Mouse (Mus musculus) testis, adult 2 months (tissue): Measurements from ENCODE around the gene Nr2f6.

Experiments
- CTCF ChIP-seq: fragments of 200-500 bp; IDR thresholded peaks from 2 replicates; pipeline ENCODE4 v1.5.1; 2012; ENCODE audit warnings: low read depth, mild to moderate bottlenecking, inconsistent platforms, low read length, moderate library complexity; ENCODE audit not compliant: control insufficient read depth, insufficient read depth, insufficient replicate concordance
- POLR2A ChIP-seq: fragments of 200-500 bp; IDR thresholded peaks from 2 replicates; pipeline ENCODE4 v1.6.1; 2012; ENCODE audit warnings: low read depth, mild to moderate bottlenecking, inconsistent platforms, low read length, moderate library complexity; ENCODE audit not compliant: control insufficient read depth

DNA sequence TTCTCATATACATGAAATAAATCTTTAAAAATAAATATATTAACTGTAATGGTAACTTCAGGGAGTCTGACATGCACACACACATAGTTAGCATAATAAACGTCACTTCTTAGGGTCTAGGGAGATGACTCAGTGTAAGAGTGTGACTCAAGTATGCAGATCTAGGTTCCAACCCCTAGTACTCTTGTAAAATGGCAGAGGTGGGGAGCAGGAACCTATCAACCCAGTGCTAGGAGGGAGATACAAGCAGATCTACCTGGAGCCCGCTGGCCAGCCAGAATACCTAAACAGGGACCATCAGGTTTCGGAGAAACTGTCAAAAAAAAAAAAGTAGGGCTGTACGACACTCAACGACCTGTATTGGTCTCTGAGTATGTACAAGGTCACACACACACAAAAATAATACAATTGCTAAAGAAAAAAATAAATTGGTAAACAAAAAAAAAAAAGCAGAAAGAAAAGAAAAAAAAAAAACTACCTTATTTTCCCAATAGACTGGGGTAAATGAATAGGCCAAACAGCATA, 11.0 kb downstream of the Nr2f6 start:
- TF ChIP-seq CTCF (no peak), POLR2A (no peak)
